Mouse (Mus musculus) embryonic fibroblast, embryonic 13.5 days (primary cell): ENCODE data around the gene Tchhl1. TPM values are rescaled to one million over a fixed set of nuclear protein-coding genes. Genes with fewer than 3 reads are reported as not detected.

Source experiments
- H3K27ac ChIP-seq: 2 replicates; pipeline ENCODE4 v1.5.1; 2012; ENCODE audit warnings: low read length, control low read depth, inconsistent platforms; ENCODE audit not compliant: insufficient read depth
- H3K4me1 ChIP-seq: 2 replicates; pipeline ENCODE4 v1.6.1; 2011; ENCODE audit warnings: low read length; ENCODE audit not compliant: control insufficient read depth, insufficient read depth
- H3K4me3 ChIP-seq: 2 replicates; pipeline ENCODE4 v1.5.1; 2011; ENCODE audit warnings: mild to moderate bottlenecking, control low read depth, low read length; ENCODE audit not compliant: insufficient read depth
- CTCF ChIP-seq: IDR thresholded peaks from 2 replicates; pipeline ENCODE4 v1.5.1; 2011; ENCODE audit warnings: mild to moderate bottlenecking, control low read depth, low read length, moderate library complexity, borderline replicate concordance; ENCODE audit not compliant: insufficient read depth
- POLR2A ChIP-seq: IDR thresholded peaks from 2 replicates; pipeline ENCODE4 v1.6.1; 2011; ENCODE audit warnings: low read depth, mild to moderate bottlenecking, control low read depth, low read length, moderate library complexity
- polyA plus RNA-seq: library from polyadenylated mRNA; stranded (reverse); fragments of >200 nt; gene quantifications from 2 replicates; pipeline ENCODE4 v1.2.4, GENCODE M21; 2011; ENCODE audit warnings: low read depth; ENCODE audit not compliant: missing spikeins, insufficient read length

Tchhl1 gene
- polyA plus RNA-seq, 1 experiment = not detected

DNA sequence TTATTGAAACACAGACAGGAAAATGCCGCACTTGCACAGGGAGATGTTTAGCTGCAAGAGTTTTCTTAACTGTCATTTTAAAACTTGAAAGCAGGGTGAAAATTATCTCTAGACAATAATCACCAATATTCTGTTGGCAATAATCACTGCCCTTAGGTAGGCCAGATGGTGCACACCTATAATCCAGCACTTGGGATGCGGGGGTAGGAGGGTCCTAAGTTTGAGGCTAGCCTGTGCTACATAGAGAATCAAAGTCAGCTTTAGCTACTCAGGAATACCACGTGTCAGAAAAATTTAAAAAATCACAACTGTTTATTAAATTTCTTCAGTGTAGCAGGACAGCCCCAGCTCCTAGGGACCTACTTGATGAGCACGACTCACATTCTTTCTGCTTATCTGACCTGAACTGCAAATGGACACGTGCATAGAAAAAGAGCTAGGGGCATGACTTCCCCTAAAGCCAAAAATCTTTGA lies 51.3 kb downstream of the Tchhl1 start:
- Histone ChIP-seq H3K4me1 (peaks cover 17% of the 10 kb centered on the region; the same call in 1 of the 2 replicates), H3K27ac (peak overlapping the region; percentile 70), H3K4me3 (peak overlapping the region; percentile 89; the same call in 1 of the 2 replicates)
- TF ChIP-seq POLR2A (no peak), CTCF (no peak)

GRCm38 (mm10) chr3:93520330-93521193 lies 52.0 kb downstream of the Tchhl1 start, which contains the start of gene S100a11:
TSS of gene S100a11 (plus strand) at chr3:93520488.
- Histone ChIP-seq H3K4me3 (peak within 1 kb of the TSS; percentile 89), H3K4me1 (peaks cover 17% of the 10 kb centered on the region), H3K27ac (peak within 1 kb of the TSS; percentile 100)
- TF ChIP-seq POLR2A (peak; percentile 95), CTCF (no peak)

Other genes starting within 250 kb of the Tchhl1 start
- gene Flg, start 195.2 kb upstream of the Tchhl1 start, polyA plus RNA-seq = not detected in 2 replicates
- gene Hrnr, start 149.0 kb upstream of the Tchhl1 start, polyA plus RNA-seq = not detected in 2 replicates
- not detected in 2 replicates for gene Rptn, start 75.1 kb upstream of the Tchhl1 start, polyA plus RNA-seq
- gene Tchh, start 26.4 kb upstream of the Tchhl1 start, polyA plus RNA-seq = 0.17 and 0.32 TPM in 2 replicates
- gene S100a11, start 51.7 kb downstream of the Tchhl1 start, polyA plus RNA-seq = 1,573 and 1,846 TPM in 2 replicates
- gene S100a10, start 86.3 kb downstream of the Tchhl1 start, polyA plus RNA-seq = 373 and 491 TPM in 2 replicates
- not detected in 2 replicates for gene Tdpoz2, start 183.9 kb downstream of the Tchhl1 start, polyA plus RNA-seq
- gene Tdpoz1, start 207.6 kb downstream of the Tchhl1 start, polyA plus RNA-seq = not detected in 2 replicates
- gene Gm37596, start 224.3 kb downstream of the Tchhl1 start, polyA plus RNA-seq = not detected in 2 replicates